Mouse (Mus musculus): ENCODE measurements around the gene Aarsd1. TPM values are rescaled to one million over a fixed set of nuclear protein-coding genes. Genes with fewer than 3 reads are reported as not detected.

The Aarsd1 gene
- total RNA-seq (2023), result 12.1 and 12.4 TPM in 2 replicates

DNA sequence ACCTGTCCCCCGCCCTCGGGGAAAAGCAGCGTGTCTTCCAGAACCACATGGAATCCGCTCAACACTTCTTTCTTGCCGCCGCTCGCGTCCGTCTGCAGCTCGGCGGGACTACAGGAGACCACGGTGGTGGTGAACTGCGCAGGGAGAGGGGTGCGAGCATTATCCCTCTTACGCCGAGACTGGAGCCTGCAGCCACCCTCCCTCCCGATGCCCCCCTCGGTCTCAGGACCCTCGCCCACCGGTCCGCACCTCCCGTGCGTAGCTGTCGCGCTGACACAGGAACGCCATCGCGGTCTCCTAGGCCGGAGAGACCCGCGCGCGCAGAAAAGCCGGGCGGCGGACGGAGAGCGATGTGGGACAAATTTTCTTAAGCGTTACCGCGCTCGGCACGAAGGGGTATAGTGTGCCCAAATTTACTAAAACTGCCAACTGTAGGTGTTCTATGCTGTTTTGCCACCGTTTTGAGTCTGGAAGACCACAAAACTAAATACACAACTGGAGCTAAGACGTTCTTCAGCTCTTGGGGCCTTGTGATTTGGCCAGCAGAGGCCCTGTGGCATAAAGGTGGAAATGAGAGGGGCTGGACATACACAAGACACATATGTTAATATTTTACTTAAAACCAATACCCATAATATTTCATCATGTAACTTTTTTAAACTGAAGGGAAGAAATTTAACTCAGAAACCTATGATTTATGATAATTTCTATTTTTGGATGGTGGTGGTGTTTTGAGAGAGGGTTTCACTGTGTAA lies at the start of gene Aarsd1:
Aarsd1 (minus strand) TSS at position 515 of the 755 bp plus-strand sequence.

DNA sequence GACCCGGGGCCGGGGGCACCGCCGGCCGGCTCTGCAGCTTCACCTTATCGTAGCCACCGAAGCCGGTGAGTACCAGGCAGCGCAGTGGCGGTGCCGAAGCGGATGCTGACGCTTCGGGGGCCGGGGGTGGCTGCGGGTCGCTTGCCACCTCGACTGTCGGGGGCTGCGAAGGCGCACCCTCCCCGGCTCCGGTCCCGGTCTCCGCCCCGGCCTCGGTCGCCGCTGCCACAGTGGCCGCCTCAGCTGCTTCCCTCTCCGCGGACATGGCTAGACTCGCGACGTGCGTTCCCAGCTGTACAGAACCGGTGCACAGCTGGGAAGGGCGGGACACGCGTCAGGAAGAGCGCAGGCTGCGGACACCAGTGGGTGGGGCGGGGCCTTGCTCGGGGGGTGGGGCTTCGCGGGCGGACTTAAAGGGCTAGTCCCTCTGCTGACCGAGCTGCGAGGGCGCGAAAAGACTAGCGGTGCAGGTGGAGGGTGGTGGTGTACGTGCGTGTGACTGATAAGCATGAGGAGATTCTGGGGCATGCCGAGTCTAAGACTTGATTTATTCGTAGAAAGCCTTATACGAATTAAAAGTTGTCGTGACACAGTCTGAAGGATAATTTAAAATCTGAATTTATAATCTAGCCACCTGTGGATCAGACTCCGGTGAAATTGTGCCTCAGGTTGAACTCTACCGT lies 48.6 kb upstream of the Aarsd1 start, which contains the start of gene Vat1:
Vat1 (minus strand) TSS at position 362 of the 683 bp plus-strand sequence.

DNA sequence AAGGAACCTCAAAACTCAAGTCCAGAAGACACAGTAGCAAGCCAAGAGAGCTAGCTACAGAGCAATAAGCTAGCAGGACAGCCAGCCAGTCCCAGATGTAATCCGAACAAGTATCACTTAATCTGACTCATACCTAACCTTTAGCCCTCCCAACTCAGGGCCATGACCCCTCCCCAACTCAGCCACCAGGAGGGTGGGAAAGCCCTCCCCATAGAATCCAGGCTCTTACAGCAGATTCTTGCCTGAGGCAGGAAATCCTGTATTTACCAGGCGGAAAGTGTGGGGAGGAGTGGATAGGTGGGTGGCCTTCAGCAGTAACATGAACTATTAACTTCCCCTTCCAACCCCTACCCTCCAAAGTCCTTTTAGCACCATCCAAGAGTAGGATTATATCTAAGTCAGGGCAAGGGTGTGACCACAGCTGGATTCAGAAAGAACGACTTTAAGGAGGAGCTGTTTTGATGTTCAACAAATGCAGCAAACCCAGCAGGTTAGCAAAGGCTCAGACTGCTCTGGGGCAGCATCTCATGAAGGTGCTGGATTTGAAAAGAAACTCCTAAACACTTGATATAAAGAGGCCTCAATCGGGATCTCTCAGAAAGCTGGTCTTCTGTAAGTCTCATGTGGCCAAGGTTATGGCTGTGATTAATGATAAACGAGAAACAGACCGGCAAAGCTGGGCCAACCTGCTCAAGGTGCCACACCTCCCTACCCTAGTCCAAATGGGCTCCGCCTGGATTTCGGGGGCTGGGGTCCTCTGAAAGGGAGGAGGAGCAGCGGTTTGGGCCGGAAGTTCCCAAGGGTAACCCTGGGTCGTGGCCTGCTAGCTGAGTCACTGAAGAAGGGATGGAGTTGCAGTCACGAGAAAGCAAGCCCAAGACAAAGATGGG lies 47.0 kb upstream of the Aarsd1 start, which contains the start of gene Rnd2:
Rnd2 (plus strand) TSS at position 789 of the 890 bp plus-strand sequence.

GRCm38 (mm10) chr11:101448274-101448746 lies 30.9 kb upstream of the Aarsd1 start, which contains the start of gene Ifi35:
Gene Ifi35 (plus strand): TSS chr11:101448407.

GRCm38 (mm10) chr11:101442127-101442693 lies 24.8 kb upstream of the Aarsd1 start, which contains the start of gene Rpl27:
Gene Rpl27 (plus strand): TSS chr11:101442298.

DNA sequence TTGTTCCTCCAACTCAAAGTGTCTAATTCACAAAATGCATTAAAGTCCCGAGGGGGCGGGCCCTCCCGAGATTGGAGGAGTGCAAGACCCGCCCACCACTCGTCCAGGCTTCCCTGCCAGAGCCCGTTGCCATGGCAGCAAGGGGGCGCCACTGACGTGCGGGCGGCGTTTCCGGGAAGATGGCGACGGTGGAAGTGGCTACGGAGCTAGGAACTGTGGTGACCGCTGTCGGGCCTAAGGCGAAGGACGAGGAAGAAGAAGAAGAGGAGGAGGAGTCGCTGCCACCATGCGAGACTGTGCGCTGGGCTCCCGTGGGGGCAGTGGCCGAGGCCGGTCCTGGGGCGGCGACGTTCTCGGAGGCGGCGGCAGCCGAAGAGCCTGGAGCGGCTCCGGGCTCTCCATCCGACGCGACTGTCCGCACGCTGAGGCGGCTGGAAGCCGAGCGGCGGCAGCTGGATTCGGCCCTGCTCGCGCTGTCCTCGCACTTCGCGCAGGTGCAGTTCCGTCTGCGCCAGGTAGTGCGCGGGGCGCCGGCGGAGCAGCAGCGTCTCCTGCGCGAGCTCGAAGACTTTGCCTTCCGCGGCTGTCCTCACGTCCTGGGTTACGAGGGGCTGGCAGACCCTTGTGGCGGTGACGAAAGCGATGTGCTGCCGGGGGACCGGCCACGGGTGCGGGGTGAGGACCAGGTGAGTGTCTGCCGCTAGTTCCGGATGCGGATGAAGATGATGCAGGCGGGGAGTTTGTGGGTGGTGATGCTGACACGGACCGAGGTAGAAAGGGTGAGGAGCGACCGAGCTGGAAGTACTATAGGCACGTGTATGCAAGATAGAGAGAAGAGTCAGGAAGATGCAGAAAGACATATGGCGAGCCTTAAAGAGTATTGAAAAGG lies 7.8 kb upstream of the Aarsd1 start, which contains the start of the genes Rundc1 and Ptges3l:
Rundc1 (plus strand) TSS at position 161 of the 889 bp plus-strand sequence.
Ptges3l (minus strand) TSS at position 409 of the 889 bp plus-strand sequence.

DNA sequence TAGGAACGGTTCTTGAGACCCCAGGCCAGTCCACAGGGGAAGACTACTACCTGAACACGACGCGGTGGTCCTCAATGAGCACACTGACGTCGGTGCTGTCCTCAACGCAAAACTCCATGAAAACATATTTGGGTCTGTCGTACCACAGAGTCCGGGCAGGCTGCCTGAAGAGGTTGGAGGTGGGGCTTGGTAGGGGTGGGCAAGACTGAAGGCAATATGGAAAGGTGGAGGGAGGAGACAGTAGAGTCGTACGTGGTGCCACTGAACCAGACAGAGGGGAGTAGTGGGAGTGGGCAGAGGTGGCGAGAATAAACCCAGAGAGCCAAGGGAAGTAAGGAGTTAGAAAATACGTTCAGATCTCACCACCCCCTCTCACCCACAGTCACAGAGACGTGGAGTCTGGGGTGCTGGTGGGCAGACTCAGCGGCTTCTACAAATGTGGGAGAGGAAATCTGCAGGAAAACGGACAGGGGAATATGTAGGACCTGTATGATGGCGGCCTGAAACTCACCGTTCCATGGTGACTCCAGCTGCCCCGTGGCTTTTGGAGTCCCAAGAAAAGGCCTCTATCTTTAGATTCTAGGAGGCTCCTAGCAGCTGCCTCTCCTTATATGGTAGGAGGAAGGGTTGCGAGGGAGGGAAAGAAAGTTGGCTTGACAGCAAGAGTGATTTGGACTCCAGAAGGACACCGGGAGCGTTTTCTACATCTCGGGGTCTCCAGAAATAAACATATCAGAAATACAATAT lies 6.9 kb upstream of the Aarsd1 start, which contains the start of gene Gm27029:
Gm27029 (minus strand) TSS at position 692 of the 747 bp plus-strand sequence.

DNA sequence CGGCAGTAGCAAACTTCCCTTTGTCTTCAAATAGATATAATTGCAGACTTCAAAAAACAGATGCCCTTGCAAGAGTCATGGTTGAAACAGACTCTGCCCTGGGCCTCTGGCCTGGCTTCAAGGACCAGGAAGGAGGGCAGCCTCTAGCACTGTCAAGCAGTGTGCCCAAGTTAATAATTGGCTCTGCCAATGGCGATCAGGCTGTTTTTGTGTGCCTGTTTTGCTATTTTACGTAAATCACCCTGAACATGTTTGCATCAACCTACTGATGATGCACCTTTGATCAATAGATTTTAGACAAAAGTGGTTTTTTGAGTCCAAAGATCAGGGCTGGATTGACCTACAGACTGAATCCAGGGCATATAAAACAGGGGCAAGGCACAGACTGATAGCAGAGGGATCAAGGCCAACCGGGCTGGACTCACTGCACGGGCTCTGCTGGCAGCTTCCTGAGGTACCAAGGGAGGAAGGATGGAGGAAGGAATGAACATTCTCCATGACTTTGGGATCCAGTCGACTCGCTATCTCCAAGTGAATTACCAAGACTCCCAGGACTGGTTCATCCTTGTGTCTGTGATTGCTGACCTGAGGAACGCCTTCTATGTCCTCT lies 50.0 kb downstream of the Aarsd1 start, which contains the start of gene G6pc:
G6pc (plus strand) TSS at position 236 of the 610 bp plus-strand sequence.

Other genes starting within 250 kb of the Aarsd1 start
- 0.66 TPM in 2 replicates for gene Cntnap1, start 247.1 kb downstream of the Aarsd1 start, total RNA-seq (2023)
- gene Plekhh3, start 246.3 kb downstream of the Aarsd1 start, total RNA-seq (2023), result 1.9 and 2.7 TPM in 2 replicates
- gene Ccr10, start 242.2 kb downstream of the Aarsd1 start, total RNA-seq (2023), result 0.29 and 0.63 TPM in 2 replicates
- 36.3 and 45.9 TPM in 2 replicates for gene Ezh1, start 191.2 kb downstream of the Aarsd1 start, total RNA-seq (2023)
- 0.41 TPM in 1 of 2 replicates, not detected in the other for gene Ramp2, start 171.6 kb downstream of the Aarsd1 start, total RNA-seq (2023)
- gene Vps25, start 163.9 kb downstream of the Aarsd1 start, total RNA-seq (2023), result 63.2 and 66.1 TPM in 2 replicates
- gene Wnk4, start 157.0 kb downstream of the Aarsd1 start, total RNA-seq (2023), result 1.9 and 2.3 TPM in 2 replicates
- gene Cntd1, start 138.6 kb downstream of the Aarsd1 start, total RNA-seq (2023), result 0.32 and 0.43 TPM in 2 replicates
- gene Coa3, start 138.5 kb downstream of the Aarsd1 start, total RNA-seq (2023), result 25.3 and 30.8 TPM in 2 replicates
- 150 and 240 TPM in 2 replicates for gene Becn1, start 115.3 kb downstream of the Aarsd1 start, total RNA-seq (2023)
- 59.9 and 64.2 TPM in 2 replicates for gene Psme3, start 101.4 kb downstream of the Aarsd1 start, total RNA-seq (2023)
- 2.7 and 4.6 TPM in 2 replicates for gene Aoc2, start 92.6 kb downstream of the Aarsd1 start, total RNA-seq (2023)
- gene Aoc3, start 87.0 kb downstream of the Aarsd1 start, total RNA-seq (2023), result not detected in 2 replicates
- gene G6pc, start 50.1 kb downstream of the Aarsd1 start, total RNA-seq (2023), result not detected in 2 replicates
- 0.43 TPM in 1 of 2 replicates, not detected in the other for gene Gm27029, start 7.2 kb upstream of the Aarsd1 start, total RNA-seq (2023)
- gene Rundc1, start 7.5 kb upstream of the Aarsd1 start, total RNA-seq (2023), result 10.3 and 14.3 TPM in 2 replicates
- 0.60 and 0.98 TPM in 2 replicates for gene Ptges3l, start 7.7 kb upstream of the Aarsd1 start, total RNA-seq (2023)
- gene Rpl27, start 24.7 kb upstream of the Aarsd1 start, total RNA-seq (2023), result 37.3 and 45.6 TPM in 2 replicates
- 23.6 and 24.5 TPM in 2 replicates for gene Ifi35, start 30.8 kb upstream of the Aarsd1 start, total RNA-seq (2023)
- 0.32 and 0.66 TPM in 2 replicates for gene Rnd2, start 47.4 kb upstream of the Aarsd1 start, total RNA-seq (2023)
- gene Vat1, start 48.6 kb upstream of the Aarsd1 start, total RNA-seq (2023), result 16.5 and 19.8 TPM in 2 replicates
- gene Brca1, start 134.3 kb upstream of the Aarsd1 start, total RNA-seq (2023), result 20.7 and 21.2 TPM in 2 replicates
- 128 and 177 TPM in 2 replicates for gene Nbr1, start 134.5 kb upstream of the Aarsd1 start, total RNA-seq (2023)
- gene Tmem106a, start 164.6 kb upstream of the Aarsd1 start, total RNA-seq (2023), result 8.5 and 12.0 TPM in 2 replicates
- gene Gm11634, start 181.6 kb upstream of the Aarsd1 start, total RNA-seq (2023), result not detected in 2 replicates
- gene Rdm1, start 209.6 kb upstream of the Aarsd1 start, total RNA-seq (2023), result 10.8 and 12.2 TPM in 2 replicates
- gene Arl4d, start 247.9 kb upstream of the Aarsd1 start, total RNA-seq (2023), result 1.3 and 2.7 TPM in 2 replicates

Data from neutrophil, adult 65 days (primary cell).